Mouse (Mus musculus): ENCODE results near the gene Oma1.

GRCm38 (mm10) chr4:103341620-103342019 lies 28.0 kb downstream of the Oma1 start:
- TF ChIP-seq POLR2A (IDR thresholded peaks at IDR 0.05; ENCODE audit: low read depth, low read length) (no peak), CTCF (IDR thresholded peaks at IDR 0.05; ENCODE audit: borderline replicate concordance, insufficient read depth, low read length) (no peak)

Measured in embryonic fibroblast, embryonic 13.5 days (primary cell).